Mouse (Mus musculus) limb, embryonic 14.5 days (tissue): ENCODE measurements around the gene Parvb. TPM values are rescaled to one million over a fixed set of nuclear protein-coding genes. Genes with fewer than 3 reads are reported as not detected.

Source experiments
- ATAC-seq: fragments of 200-750 bp; cut with Nextera tagmentation; 2 replicates; pipeline ENCODE4 v1.8.0; 2017; ENCODE audit warnings: low read depth, moderate number of reproducible peaks, moderate TSS enrichment; ENCODE audit not compliant: low FRiP score
- DNase-seq: peaks from one replicate; pipeline ENCODE4 v3.0.0-alpha.2; 2015; ENCODE audit warnings: low spot score
- H3K27ac ChIP-seq: fragments of 300-500 bp; sonication (generic); replicated peaks from 2 replicates; pipeline ENCODE4 v1.5.1; 2014; ENCODE audit warnings: low read depth, mild to moderate bottlenecking, low read length, moderate library complexity, mixed read lengths
- H3K27me3 ChIP-seq: fragments of 300-500 bp; sonication (generic); 2 replicates; pipeline ENCODE4 v1.6.1; 2014; ENCODE audit warnings: low read length, mixed read lengths; ENCODE audit not compliant: control insufficient read depth, insufficient read depth
- H3K36me3 ChIP-seq: fragments of 300-500 bp; sonication (generic); 2 replicates; pipeline ENCODE4 v1.6.1; 2014; ENCODE audit warnings: mild to moderate bottlenecking, low read length, moderate library complexity, mixed read lengths; ENCODE audit not compliant: control insufficient read depth, insufficient read depth
- H3K4me1 ChIP-seq: fragments of 300-500 bp; sonication (generic); 2 replicates; pipeline ENCODE4 v1.6.1; 2014; ENCODE audit warnings: antibody characterized with exemption, low read length, mixed read lengths; ENCODE audit not compliant: control insufficient read depth, insufficient read depth
- H3K4me2 ChIP-seq: fragments of 300-500 bp; sonication (generic); replicated peaks from 2 replicates; pipeline ENCODE4 v1.6.1; 2014; ENCODE audit warnings: low read depth, mild to moderate bottlenecking, low read length, moderate library complexity; ENCODE audit not compliant: severe bottlenecking
- H3K4me3 ChIP-seq: fragments of 300-500 bp; sonication (generic); replicated peaks from 2 replicates; pipeline ENCODE4 v1.5.1; 2014; ENCODE audit warnings: low read length
- H3K9ac ChIP-seq: fragments of 300-500 bp; sonication (generic); 2 replicates; pipeline ENCODE4 v1.6.1; 2014; ENCODE audit warnings: mild to moderate bottlenecking, low read depth, low read length, moderate library complexity; ENCODE audit not compliant: severe bottlenecking
- H3K9me3 ChIP-seq: fragments of 300-500 bp; sonication (generic); 2 replicates; pipeline ENCODE4 v1.6.1; 2016; ENCODE audit warnings: low read length; ENCODE audit not compliant: control insufficient read depth
- POLR2A ChIP-seq: fragments of 200-500 bp; IDR thresholded peaks from 2 replicates; pipeline ENCODE4 v1.8.0; 2012; ENCODE audit warnings: inconsistent platforms, mild to moderate bottlenecking, moderate library complexity, borderline replicate concordance; ENCODE audit not compliant: insufficient read depth, insufficient read length; ENCODE audit errors: extremely low read depth
- WGBS: fragments of 180-500 bp; shearing (Covaris S2); extraction: QIAGEN DNeasy Blood & Tissue Kit; methylation state at CpG from one replicate; pipeline ENCODE4 v1.1.7; 2014; 5-methylcytosine and 5-hydroxymethylcytosine counted together
- polyA plus RNA-seq, 2 experiments: library from polyadenylated mRNA; depleted of rRNA in 1 of 2; stranded (reverse) in 1 of 2; unstranded in 1 of 2; fragments of >200 nt; fragmentation: Nextera tagmentation in 1 of 2; extraction: Ambion mirVana in 1 of 2; gene quantifications; 2 replicates each; pipeline versions ENCODE4 v1.2.1 to v1.2.3; 2012 to 2014

The Parvb gene
- polyA plus RNA-seq, 2 experiments, result 2.4 to 13.5 TPM

DNA sequence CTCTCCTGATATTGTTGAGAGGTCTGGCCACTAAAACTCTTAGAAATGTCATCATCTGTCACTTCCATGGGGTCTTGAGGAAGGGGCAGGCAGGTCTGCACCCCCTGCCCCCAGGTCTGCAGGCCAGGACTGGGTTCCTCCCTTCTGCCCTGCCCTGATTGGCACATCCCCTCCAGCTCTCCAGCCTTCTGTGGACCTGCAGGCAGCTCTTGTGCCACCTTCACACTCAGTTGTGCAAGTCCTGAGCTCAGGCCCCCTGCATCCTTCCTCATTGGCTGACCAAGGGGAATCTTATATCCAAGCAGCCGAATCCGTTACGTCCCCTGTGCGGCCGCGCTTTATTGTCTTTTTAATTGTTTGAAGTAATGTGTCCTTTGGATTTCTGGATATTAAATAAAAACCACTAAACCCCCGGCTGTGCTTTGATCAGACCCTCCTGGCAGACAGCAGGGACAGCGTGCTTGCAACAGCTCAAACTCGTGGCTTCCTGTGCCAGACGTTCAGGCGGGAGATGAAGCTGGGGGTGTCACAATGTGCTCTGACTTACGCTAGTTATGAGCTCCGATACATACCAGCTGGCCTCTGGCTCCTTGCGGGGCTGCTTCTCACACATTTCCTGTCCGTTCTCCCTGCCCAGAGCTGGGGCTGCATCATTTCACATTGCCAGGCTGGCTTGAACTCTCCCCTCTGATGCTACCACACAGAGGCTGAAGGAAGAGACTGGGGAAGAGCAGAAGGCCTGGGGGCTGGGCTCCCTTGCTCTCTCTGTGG lies 83.6 kb downstream of the Parvb start:
- ATAC-seq, result no peak
- 21% methylated on average over 15 of the region's 15 CpGs for WGBS
- no peak for DNase-seq
- H3K4me2 ChIP-seq, result no peak overlapping the region
- H3K9ac ChIP-seq, result no peak overlapping the region
- H3K9me3 ChIP-seq, result no peaks in the 10 kb centered on the region
- H3K4me3 ChIP-seq, result no peak overlapping the region
- H3K27me3 ChIP-seq, result no peaks in the 10 kb centered on the region
- TF ChIP-seq POLR2A, result no peak
- peaks cover 33% of the 10 kb centered on the region for H3K4me1 ChIP-seq
- no peak overlapping the region for H3K27ac ChIP-seq
- H3K36me3 ChIP-seq, result no peaks in the 10 kb centered on the region

DNA sequence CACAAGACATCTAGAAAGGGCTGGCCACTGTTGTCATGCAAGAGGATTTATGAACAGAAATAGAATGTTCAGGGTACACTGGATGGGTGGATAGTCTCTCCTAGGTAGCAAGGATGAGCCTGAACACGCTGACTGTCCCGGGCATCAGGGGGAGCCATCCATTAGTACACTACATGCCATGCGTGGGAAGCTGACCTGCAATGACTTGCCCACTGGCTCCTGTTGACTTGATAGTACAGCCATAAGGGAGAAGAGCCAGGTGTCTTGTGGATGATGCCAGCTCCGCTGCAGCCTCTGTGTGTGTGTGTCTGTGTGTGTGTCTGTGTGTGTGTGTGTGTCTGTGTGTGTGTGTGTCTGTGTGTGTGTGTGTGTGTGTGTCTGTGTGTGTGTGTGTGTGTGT lies 87.5 kb downstream of the Parvb start:
- Histone ChIP-seq H3K4me3 (no peak overlapping the region), H3K9me3 (no peaks in the 10 kb centered on the region), H3K4me2 (no peak overlapping the region), H3K9ac (no peak overlapping the region), H3K4me1 (peaks cover 15% of the 10 kb centered on the region), H3K36me3 (no peaks in the 10 kb centered on the region), H3K27me3 (no peaks in the 10 kb centered on the region), H3K27ac (no peak overlapping the region)
- DNase-seq, result no peak
- no peak for ATAC-seq
- no peak for TF ChIP-seq POLR2A
- WGBS, result 86% methylated on average over 4 of the region's 4 CpGs

DNA sequence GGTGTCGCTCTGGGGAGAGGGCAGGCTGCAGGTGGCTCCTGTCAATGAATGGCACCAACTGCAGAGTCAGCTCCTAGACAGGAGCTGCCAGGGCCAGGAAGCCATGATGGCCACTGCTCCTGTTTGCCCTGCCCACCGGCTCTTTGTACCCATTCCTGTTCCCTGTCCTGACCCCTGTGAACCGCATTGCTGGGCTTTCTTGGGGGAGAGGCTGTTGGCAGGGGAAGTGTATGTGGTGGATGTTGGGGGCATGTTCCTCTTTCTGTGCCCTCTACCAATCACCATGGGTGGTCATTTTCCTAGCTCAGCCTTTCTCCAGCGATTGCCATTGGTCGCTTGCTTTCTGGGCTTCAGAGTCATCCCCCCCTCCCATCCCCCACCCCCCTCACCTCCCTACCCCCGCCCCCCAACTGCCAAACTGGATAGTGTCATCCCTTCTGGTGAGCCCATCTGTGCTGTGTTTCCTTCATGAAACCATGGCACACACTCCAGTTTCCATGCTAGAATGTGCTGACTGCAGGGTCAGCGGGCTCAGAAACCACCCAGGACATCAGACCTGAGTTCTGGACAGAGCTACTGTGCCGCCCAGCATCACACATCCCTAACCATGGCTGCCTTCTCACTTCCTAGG lies 89.8 kb downstream of the Parvb start:
- no peaks in the 10 kb centered on the region for H3K36me3 ChIP-seq
- H3K4me1 ChIP-seq, result 0 out of 2 replicates have a peak, but pooled peaks cover 4% of the 10 kb centered on the region
- no peak overlapping the region for H3K4me3 ChIP-seq
- DNase-seq, result no peak
- 85% methylated on average over 7 of the region's 8 CpGs for WGBS
- ATAC-seq, result no peak
- H3K9me3 ChIP-seq, result no peaks in the 10 kb centered on the region
- H3K27ac ChIP-seq, result no peak overlapping the region
- H3K4me2 ChIP-seq, result no peak overlapping the region
- no peak for TF ChIP-seq POLR2A
- H3K27me3 ChIP-seq, result no peaks in the 10 kb centered on the region
- H3K9ac ChIP-seq, result no peak overlapping the region

DNA sequence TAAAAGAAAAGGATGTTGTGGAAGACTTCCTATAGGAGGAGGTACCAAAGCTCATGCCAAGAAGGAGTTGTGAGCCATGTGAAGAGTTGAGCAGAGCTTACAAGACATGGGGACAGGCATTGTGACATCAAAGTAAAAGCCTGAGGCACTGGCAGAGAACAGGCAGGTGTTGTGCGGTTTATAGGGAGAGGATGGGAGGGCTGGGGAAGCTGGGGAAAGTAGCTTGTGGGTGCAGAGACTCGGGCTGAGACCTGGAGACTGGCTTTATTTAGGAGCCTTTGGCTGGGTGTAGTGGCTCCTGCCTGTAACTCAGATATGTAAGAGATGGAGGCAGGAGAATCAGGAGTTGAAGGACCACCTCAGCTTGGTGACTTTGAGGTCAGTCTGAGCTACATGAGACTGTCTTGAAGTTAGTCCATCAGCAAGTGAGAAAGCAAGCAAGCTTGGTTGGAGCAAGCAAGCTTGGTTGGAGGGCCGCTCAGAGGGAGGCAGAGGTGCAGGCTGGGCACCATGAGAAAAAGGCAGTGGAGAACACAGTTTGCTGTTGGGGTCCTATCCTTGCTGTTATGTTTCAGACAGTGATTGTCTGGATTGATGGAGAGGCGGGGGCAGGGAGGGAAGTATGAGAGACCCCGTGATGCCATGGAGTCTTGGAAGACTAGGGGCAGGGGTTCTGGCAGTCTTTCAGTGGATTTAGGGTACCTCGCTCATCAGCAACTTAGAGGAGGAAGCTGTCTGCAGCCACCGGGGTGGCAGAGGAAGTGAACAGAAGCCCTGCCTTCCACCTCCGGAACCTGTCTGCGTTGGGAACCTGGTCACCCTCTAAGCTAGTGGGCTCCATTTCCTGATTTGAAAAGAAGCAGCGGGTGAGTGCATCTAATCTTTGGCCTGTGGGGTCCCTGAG lies 92.4 kb downstream of the Parvb start, which contains the start of gene Parvg:
Gene Parvg, plus strand, starts transcription at position 61 of the 904 bp plus-strand sequence.
- H3K4me2 ChIP-seq, result no peak within 1 kb of the TSS
- no peak within 1 kb of the TSS for H3K4me3 ChIP-seq
- no peaks in the 10 kb centered on the region for H3K36me3 ChIP-seq
- 71% methylated on average over 10 of the region's 10 CpGs for WGBS
- no peaks in the 10 kb centered on the region for H3K27me3 ChIP-seq
- no peak for DNase-seq
- no peaks in the 10 kb centered on the region for H3K9me3 ChIP-seq
- peaks cover 4% of the 10 kb centered on the region; the same call in 1 of the 2 replicates for H3K4me1 ChIP-seq
- H3K27ac ChIP-seq, result no peak within 1 kb of the TSS
- no peak within 1 kb of the TSS for H3K9ac ChIP-seq
- TF ChIP-seq POLR2A, result no peak
- ATAC-seq, result no peak
